Mouse (Mus musculus) thymus, adult 18-20 months (tissue): ENCODE data around the gene Hnrnpll.

Source experiments
- DNase-seq, 2 experiments: peaks; one replicate each; pipeline ENCODE4 v3.0.0; 2022; ENCODE audit warnings: mixed read lengths in 2 of 2

The Hnrnpll gene

DNA sequence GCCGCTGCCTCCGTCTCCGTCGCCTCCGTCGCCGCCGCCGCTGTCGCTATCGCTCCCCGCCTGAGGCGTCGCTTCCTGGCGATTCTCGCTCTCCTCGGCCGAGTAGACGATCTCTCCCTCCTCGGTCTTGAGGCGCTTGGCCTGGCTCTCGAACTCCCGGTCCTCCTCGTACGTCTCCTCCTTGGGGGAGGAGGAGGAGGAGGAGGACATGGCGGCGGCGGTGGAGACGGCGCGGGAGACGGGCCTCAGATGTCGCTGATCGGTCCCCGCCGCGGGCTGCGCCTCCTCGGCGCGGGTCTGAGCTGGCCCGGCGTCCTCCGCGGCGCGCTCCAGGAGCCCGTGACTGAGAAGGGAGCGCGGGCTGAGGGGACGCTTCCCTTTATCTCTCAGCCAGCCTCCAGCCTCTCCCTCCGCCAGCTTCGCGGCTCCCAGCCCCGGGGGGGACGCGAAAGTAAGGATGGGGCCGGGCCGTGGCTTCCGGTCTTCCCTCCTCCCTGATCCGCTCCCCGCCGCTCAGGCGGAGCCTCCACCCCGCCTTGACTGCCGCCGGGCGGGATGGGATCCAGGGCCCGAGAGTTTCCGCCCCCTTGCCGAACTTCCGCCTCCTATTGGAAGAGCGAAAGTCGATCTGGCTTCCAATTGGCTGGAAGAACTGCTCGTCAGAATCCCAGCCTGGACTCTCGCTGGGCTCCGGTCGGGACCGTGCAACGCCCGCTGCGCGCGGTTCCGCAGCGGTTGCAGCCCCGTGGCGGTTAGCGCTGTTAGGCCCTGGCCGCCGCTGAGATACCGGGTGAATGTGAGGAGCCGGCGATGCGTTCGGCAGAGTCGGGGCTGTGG lies at the start of gene Hnrnpll:
Gene Hnrnpll (minus strand): TSS at position 552 of the 837 bp plus-strand sequence.
- peak; percentile 88 to 90 for DNase-seq

DNA sequence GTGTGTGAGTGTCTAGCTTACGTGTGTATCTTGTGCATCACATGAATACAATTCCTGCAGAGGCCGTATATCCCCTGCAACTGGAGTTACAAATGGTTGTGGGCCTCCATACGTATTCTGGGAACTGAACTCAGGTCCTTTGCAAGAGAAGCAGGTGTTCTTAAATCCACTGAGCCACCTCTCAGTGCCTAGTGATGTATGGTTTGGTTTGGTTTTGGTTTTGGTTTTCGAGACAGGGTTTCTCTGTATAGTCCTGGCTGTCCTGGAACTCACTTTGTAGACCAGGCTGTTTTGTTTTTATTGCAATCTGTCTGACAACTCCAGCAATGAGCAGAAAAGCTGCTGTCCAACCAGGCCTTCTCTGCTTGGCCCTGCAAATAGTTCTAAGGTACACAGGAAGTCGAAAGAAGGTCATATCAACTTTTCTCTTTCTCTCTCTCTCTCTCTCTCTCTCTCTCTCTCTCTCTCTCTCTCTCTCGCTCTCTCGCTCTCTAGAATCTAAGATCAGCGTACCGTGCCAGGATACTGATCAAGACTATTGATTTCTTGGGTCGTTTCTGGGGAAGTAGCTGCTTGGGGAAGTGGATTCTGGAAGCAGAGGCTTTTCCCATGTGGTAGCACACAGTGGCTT lies 43.3 kb upstream of the Hnrnpll start:
- DNase-seq, result no peak

DNA sequence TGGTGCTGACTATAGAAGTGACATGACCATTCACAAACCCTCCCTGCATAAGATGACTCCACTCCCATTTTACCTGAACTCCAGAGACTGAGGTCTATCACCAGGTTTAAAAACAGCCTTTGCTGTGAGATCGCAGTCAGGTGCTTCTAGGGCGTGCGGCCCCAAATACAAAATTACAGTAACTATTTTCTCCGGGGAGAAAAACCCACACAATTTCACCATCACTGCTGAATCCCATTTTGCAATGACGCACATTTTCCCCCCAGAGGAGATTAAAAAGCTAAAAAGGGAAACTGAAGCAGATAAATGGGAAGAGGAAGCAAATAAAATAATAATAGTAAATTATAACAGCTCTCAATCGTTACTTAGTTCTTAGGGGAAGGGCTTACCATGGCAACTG lies 37.7 kb upstream of the Hnrnpll start:
- DNase-seq, result no peak

DNA sequence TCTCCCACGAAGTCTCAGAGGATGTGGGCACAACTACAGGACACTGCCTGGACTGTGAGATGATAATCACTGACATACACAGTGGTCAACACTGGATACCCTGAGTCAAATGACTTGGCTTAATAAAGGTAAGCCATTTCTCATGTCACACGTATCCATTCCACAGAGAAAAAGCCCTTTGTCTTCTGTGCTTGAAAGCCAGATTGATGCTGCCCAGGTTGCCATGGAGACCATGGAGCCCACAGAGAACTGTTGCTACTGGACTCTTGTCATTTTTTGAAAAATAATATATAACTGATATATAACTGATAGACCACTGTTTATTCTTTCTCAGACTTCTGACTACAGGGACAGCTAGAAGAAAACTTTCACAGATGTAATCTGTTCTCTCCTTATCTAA lies 35.1 kb upstream of the Hnrnpll start:
- no peak for DNase-seq

DNA sequence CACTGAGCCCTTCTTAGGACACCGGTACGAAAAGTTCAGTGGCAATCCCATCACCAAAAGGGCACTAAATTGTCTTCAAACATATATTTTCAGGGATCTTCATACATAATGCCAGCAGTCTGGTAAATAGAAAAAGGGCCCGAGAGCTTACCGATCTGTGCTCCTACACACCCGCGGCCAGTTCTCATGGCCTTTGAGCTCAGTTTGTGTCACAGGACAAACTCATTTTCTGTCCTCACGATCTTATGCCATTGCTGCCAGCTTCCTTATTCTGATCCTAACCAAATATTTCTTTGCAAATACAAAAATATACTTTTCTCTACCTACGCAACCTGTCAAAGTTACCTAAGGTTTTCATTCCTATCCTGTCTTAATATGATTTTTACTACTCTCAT lies 34.6 kb upstream of the Hnrnpll start:
- no peak for DNase-seq

DNA sequence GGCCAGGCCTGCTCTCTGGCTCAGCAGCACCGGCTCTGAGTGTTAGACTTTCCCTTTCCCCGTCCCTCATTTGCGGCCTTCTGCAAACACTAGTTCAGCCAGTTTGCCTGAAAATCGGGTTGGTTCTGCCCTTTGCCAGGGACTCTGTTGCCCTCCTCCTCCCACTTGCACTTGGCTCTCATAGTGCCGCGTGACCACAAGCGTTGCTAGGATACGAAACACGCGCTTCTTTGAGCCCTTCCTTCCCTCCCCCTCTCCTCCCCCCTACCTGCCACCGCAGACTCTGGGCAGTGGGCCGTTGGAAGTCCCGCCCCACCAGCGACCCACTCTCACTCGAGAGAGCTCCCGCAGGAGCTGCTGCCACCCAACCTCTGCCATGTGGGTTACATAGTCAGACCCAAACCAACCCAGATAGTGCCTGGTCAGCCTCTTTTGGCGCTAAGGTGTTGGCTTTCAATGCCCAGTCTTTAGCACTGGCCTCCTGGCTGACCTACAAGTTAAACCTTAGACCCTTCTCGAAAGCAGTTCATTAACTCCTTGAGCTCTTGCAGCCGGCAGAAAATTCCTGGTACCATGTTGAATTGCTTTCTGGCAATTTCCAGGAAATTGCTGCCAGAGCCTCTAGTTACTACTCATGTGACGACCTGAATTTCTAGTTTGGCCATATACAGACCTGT lies 34.0 kb upstream of the Hnrnpll start:
- DNase-seq, result peak; percentile 13 to 14

DNA sequence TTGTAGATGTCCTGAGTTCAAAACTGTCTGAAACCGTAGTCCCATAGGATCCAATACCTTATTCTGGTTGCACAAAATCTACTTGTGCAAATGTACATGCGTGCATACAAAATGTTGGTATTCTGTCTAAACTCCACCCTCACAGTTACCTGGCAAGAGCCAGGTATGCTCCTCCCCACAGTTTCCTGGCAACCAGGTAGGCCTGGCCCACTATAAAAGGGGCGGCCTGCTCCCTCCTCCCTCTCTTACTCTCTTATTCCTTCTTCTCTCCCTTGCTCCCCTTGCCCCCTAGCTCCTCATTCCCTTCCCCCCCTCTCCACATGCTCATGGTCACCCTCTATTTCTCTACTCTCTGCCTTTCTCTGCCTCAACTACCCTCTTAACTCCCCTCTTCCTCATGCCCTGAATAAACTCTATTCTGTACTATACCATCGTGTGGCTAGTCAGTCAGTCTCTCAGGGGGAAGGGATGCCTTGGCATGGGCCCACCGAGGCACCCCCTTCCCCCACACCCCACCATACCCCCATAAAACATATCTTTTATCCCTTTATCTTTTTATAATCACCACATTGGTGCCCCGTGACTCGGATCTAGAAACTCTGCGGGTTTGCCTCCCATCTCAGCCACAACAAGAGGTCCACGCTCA lies 33.2 kb upstream of the Hnrnpll start:
- DNase-seq, result no peak

DNA sequence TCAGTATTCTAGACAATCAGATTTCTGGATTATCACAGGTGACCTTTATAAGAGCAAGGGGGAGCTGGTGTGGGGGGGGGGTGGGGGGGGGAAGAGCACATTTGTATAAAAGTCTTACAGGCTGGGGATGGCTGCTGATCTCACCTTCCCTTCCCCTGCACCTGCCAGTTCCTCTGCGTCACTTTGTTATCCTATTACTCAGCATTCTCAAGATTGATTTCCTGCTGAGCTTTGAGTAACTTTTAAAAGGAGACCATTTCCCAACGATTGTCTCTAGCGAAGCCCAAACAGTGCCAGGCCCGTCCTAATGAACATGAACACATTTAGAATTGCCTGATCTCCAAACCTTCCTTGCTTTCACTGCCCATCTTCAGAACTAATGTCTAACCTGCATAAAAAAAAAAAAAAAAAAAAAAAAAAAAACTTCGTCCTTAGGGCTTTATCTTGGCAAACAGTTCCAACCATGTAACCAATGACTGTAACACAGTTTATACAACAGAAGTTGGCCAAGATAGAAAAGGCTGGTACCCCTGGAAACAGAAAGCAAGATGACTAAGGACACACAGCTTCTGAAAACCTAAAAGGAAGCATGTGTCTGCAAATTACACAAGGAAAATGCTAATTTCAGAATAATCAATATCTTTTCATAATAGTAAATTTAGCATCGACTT lies 29.9 kb upstream of the Hnrnpll start:
- no peak for DNase-seq

DNA sequence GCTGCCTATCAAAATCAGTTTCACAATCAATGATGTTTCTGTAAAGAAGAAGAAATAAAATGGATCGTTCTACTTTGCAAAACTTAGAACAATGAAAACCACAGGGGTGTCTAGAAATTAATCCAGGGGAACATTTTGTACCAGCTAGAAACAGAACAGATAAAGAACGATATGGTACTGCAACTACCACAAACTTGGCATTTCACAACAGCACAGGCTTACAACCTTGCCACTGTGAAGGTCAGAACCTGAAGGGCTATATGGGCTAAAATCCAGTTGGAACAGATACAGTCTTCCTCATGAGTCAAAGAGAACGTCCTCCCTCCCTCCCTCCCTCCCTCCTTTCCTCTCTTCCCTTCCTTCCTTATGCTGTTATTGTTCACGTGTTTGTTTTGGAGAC lies 28.4 kb upstream of the Hnrnpll start:
- no peak for DNase-seq

DNA sequence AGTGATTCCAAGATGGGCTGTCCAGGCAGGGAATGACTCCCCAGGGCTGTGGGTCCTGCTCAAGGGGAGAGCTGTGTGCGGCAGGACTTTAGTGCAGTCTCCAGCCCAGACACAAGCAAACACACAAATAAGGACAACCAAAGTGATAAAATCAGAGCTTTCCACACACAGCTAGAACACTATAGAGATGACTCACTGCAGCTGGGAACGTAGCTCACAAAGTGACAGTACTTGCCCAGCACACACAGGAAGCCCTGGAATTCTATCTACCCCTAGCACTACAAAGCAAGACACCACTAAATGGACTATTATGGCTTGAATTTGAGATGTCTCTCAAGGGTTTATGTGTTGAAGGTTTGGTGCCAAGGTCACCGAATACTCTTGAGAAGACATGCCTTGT lies 26.0 kb upstream of the Hnrnpll start:
- no peak for DNase-seq

DNA sequence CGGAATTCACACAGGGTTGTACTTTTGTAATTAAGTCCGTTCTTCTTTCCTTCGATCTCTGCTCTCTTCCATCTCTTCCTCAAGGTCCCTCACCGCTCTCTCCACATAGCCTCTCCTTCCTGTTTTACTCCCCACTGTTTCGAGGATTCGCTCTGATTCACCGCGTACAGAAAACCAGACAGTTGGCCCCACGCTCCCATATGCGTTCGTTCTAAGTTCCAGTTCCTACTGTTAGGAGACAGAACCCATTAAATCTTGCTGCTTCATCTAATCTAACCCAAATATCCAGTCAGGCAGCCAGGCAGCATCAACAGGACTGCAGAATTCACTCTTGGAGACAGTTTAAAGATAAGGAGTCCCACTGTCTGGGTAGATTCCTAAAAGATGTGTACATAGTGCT lies 24.5 kb upstream of the Hnrnpll start:
- no peak for DNase-seq

DNA sequence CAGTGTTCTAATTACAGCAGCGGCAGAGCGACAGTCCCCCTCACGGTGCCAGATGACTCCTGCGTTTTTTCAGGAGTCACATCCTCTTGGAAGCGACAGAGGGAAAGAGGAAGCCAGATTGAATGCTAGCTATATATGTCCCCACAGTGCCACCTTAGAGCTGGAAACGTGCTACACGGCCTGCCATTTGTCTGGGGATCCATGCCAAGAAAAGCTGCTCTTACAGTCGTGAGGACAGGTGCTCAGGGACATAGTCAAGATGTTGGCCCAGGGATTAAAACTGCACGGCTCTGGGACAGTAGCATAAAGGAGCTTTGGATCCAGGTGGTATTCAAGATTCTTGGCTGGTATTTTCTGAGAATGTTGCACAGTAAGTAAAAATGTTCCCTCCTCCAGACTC lies 22.3 kb upstream of the Hnrnpll start:
- DNase-seq, result no peak

DNA sequence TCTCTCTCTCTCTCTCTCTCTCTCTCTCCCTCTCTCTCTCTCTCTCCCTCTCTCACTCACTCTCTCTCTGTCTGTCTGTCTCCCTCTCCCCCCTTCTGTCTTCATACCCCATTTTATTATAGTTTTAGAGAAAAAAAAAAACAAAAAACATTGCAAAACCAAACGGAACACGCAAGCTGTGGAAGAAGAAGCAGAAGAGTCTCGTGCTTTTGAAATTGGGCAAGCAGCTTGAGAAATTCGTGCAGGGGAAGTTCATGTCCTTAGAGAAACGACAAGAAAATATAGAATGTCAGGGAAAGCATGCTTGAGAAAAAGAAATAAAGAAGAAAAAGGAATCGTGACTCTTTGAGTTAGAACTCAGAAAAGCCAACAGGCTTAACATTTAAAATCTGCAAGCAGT lies 21.1 kb upstream of the Hnrnpll start:
- DNase-seq, result no peak

DNA sequence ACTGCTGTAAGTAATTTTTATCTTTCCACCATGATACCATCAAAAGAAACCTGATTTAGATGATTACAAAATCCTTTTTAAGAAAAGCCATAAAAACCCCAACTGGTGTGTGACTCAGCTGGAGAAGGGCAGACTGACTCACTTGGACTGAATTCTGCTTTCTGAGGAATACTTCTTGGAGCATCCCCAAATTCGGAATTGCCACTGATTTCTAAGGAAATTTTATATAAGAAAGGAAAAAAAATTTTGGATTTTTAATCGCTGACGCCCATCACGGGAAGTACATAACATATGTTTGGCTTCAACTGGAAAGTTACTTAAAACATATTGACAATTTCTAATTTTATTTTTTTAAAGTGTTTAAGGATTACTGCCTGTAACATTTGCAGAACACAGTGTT lies 16.6 kb upstream of the Hnrnpll start:
- DNase-seq, result no peak

DNA sequence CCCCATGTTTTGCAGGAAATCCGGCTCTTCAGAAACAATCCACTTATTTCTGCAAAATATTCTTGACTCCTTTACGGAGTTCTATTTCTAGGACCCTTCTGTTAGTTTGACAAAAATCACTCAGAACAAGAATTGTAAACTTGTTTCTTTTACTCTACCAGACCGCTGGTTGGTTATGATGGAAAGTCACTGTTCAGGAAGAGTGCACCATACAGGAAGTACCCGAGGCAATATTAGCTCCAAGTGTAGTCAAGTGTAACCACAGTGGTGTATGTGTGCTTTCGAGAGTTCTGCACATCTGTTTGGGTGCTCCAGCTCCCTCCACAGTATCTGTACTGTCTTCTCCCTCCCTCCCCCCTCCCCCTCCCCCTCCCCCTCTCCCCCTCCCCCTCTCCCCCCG lies 5.1 kb upstream of the Hnrnpll start:
- no peak for DNase-seq

DNA sequence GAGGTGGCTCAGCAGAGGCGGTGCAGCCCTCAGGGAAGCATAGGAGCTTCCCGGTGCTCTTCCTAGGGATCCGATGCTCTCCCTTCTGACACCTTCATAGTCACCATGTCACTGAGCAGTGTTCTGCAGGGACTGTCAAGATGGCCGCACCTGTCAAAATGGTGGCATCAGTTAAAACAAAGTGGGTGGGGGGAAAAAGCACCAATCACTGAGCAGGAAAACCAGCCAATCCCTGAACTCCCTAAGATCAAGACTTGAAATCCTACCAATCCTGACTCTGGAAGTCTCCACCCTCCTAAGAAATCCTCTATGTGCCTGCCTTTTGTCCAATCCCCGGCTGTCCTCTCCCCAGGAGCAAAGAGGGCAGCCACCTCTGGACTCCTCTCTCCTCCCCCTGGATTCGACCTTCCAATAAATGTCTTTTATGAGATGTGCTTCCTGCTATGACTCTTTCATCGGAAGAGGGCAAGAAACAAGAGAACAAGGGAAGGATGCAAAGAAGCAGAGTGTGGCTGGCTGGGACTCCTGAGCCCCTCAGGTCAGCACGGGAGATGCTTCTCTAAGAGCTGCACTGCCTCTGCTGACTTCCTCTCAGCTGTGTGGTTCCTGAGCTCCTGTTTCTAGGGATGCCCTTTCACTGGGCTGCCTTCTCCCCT lies 1.8 kb upstream of the Hnrnpll start:
- no peak for DNase-seq

DNA sequence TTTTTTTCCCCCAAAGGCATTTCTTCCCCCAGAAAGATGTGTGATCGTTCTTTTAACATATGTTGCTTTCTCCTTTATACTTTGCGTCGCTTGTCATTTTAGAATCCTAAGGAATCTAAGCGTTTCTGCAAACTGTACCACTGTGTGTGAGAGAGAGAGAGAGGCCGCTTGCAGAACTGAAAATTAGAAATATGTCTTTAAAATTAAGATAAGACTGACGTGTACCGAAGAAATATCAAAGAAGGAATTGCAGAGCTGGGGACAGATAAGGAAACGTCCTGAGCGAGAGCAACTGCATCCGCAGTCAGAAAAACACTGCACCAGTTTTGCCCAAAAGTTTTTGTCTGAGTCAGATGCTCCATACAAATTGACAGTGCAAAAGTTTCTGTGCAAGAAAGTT lies 1.3 kb upstream of the Hnrnpll start:
- DNase-seq, result no peak

DNA sequence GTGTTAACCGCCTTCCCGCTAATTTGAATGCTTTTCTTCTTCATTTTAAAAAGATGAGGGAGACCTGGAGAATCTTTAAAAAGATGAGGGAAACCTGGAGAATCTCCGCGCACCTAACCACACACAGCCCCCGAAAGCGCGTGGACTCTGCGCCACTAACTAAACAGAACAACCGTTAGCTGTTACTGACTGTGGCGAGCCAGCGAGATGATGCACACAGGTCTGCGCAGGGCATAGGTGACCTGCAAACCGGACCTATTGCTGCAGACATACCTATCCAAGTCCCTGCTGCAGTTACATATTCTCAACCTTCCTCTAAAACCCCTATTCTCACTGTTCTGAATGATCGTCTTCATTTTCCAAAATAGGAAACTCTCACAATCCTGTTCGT lies 481 bp upstream of the Hnrnpll start:
- no peak for DNase-seq

DNA sequence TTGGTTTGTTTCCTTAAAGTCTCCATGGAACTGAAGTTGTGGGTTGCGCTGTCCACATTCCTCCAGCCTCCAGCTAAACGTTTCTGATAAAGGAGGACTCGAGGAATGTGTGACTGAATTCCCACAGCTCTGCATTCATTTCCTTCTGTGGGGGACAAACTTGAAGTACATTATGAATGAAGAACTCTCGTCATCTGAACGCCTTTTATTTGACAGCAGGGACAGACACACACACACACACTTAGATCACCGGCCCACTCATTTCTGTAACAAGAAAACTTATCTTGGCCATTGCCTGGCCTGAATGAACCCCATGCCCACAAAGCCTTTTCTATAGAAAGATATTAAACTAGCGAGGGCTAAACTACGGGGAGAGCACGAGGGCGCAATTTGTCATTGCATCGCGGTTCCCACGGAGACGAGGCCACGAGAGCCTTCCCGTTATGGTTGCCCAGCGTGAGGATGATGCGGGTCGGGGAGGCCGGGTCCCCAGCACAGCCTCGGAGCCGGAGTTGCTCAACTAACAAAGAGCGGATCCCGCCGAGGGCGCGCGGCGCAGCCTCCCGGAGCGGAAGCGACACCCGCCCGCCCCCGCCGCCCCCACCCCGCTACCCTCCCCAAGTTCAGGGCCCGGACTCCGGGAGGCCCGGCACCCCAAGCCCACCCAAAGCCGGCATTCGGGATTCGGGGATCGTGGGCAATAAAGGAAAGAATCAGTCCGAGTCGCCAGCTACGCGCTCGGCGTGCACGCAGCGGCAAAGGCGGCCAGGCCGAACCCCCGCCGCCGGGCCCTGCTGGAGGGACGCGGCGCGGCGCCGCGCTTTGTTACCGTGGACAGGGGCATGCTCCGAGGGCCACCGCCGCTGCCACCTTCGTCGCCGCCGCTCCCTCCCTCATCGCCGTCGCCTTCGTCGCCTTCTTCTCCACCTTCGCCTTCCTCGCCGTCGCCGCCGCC lies 1.0 kb downstream of the Hnrnpll start:
- DNase-seq, result peak; percentile 63 to 64

DNA sequence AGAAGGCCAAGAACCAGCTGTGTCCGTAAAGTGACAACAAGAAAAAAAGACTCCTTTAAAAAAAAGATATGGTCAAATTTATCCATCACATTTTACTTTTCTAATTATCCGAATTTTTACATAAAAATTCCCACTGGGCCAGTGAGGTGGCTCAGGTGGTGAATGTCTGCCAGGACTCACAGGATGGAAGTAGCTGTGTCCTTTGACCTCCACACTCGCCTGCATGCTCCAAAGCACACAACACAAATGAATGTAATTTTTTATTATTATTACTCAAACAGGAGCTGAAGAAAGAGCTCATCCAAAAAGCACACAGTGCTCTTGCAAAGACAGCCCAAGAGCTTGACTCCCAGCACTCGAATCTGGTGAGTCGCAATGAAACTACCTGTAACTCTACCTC lies 2.0 kb downstream of the Hnrnpll start:
- no peak for DNase-seq

DNA sequence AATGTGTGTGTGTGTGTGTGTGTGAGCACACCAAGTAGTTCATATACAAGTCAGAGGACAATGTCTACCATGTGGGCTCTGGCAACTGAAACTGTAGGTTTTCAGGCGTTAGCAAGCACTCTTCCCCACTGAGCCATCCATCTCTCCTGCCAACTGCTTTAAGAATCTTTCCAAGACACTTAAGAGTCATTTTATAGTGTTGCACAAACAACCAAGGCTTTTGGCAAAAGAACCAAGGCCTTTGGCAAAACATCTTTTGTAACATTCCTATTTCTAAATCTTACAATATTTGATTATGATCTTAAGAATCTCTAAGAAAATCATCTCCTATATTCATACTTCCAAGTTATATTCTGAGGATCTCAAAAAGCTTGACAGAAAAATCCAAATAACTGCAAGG lies 2.4 kb downstream of the Hnrnpll start:
- no peak for DNase-seq
